Mouse (Mus musculus) megakaryocyte, embryonic 14.5 days (primary cell): ENCODE results near the gene Srebf1. TPM values are rescaled to one million over a fixed set of nuclear protein-coding genes. Genes with fewer than 3 reads are reported as not detected.
A peak's percentile ranks its signal among the peaks of the same experiment; 100 is the strongest.

Experiments used
- H3K27me3 ChIP-seq: replicated peaks from 2 replicates; pipeline ENCODE3; 2012; ENCODE audit warnings: inconsistent platforms
- H3K36me3 ChIP-seq: replicated peaks from 2 replicates; pipeline ENCODE3; 2012; ENCODE audit warnings: low read length, inconsistent platforms, mixed read lengths
- H3K4me1 ChIP-seq: 2 replicates; pipeline ENCODE4 v1.6.1; 2012; ENCODE audit warnings: inconsistent platforms
- H3K4me3 ChIP-seq: replicated peaks from 2 replicates; pipeline ENCODE3; 2012; ENCODE audit warnings: moderate library complexity, mild to moderate bottlenecking, inconsistent platforms
- H3K9me3 ChIP-seq: 2 replicates; pipeline ENCODE4 v1.6.1; 2012; ENCODE audit warnings: inconsistent platforms
- FLI1 ChIP-seq: IDR thresholded peaks from 2 replicates; pipeline ENCODE4 v1.6.1; 2012; ENCODE audit warnings: low read length, inconsistent platforms, mixed read lengths
- GATA1 ChIP-seq: IDR thresholded peaks from 3 replicates; pipeline ENCODE4 v1.6.1; 2012; ENCODE audit warnings: mixed read lengths, low read length, inconsistent platforms, borderline replicate concordance
- polyA plus RNA-seq: library from polyadenylated mRNA; stranded (reverse); fragments of >175 nt; gene quantifications from 2 replicates; pipeline ENCODE4 v1.2.3, GENCODE M21; 2012; ENCODE audit warnings: low replicate concordance; ENCODE audit not compliant: insufficient read depth

Srebf1 gene
- 138 and 188 TPM in 2 replicates for polyA plus RNA-seq

DNA sequence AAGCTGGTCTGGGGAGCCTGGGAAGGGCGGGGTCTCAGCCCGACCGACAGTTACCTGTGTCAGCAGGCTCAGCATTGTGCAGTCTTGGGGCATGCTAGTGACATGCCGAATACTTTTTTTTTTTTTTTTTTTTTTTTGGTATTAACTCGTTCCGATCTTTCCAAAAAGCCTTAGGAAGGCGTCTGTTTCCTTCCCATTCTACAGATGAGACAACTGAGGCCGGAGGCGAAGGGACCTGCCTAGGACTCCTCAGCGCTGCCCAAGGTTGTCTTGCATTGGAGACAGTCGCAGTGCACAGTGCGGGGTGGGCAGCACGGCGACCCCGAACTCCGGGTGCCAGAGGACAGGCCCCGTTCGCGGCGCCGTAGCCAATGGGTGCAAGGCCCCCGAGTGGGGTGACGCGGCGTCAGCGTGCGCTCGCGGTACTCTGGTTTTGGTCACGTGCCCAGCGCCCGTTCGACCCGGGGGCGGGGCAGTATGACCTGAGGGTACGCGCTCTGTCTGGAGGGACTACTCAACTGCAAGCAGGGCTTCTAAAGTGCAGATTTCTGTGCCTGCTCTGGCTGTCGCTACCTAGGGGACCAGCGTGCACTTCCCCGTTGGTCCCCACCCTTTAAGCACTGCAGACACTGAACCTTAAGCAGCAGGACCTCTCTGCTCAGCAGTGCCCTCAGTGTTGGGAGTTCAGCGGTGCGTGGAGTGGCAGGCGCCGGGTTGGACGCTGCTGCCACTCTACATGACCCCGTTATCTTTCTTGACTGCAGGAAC lies at the start of gene Srebf1:
Gene Srebf1, minus strand, starts transcription at position 113 of the 768 bp plus-strand sequence.
- TF ChIP-seq GATA1 (no peak), FLI1 (no peak)
- H3K4me1 ChIP-seq: peaks cover 93% of the 10 kb centered on the region
- H3K36me3 ChIP-seq: peaks cover 33% of the 10 kb centered on the region
- peak within 1 kb of the TSS; percentile 94 for H3K4me3 ChIP-seq
- H3K9me3 ChIP-seq: peaks cover 3% of the 10 kb centered on the region; the same call in 1 of the 2 replicates
- H3K27me3 ChIP-seq: no peaks in the 10 kb centered on the region

DNA sequence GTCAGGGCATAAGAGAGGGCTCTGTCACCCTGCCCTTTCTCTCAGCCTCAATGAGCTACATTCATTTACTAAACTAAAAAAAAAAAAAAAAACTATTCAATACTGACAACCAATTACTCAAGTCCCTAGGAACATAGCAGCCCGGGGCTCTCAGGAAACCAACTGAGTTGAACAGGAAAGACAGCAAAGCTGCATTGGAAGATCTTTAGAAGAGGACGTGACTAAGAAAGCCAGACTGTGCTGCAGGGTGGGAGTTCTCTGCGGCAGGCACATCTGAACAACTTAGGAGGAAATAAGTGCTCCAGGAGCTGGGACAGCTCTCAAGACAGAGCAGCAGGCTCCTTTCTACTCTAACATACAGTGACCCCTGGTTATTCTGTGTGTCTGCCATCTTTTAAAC lies 46.2 kb upstream of the Srebf1 start:
- peaks cover 58% of the 10 kb centered on the region for H3K36me3 ChIP-seq
- TF ChIP-seq FLI1: 0 out of 2 replicates have a peak, but pooled peaks have one; percentile 48
- TF ChIP-seq GATA1: no peak; the same call in 2 of the 3 replicates

DNA sequence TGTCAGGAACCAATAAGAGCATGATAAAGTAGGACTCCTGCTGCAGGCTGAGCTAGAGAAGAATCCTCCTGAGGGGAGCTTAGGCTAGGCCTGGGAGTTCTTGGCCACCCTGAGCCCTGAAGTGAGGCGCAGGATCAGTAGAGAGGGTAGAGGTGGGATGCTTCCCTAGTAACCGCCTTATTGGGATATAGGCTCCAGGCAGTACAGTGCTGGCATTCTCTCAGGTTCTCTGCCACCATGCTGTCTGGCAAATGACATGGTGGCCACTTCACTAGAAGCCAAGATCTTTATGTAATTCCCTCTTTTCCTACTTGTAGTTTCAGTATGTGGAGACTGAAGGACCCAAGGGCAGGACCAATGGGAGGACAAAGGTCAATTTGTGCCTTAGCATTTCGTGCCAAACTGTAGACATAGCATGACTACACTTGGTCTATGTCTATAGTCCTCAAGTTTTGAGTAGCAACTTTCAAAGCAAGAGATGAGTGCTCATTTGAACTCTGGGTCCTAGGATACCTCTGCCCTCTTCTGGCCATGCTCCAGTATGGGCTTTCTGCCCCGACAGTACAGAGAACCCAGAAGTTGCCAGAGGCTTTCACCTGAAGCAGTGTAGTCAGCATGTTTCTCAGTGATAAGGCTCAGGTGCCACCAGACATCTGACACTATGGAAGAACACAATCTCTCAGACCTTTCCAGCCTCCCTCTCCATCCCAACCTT lies 43.0 kb upstream of the Srebf1 start:
- TF ChIP-seq FLI1 (no peak), GATA1 (no peak)
- H3K36me3 ChIP-seq: peaks cover 64% of the 10 kb centered on the region
- no peaks in the 10 kb centered on the region for H3K9me3 ChIP-seq
- peaks cover 93% of the 10 kb centered on the region for H3K4me1 ChIP-seq
- no peaks in the 10 kb centered on the region for H3K27me3 ChIP-seq
- peak overlapping the region; percentile 12 for H3K4me3 ChIP-seq

More for the DNA sequence above, 46.2 kb upstream of the Srebf1 start:
- Histone ChIP-seq H3K4me3 (peak overlapping the region; percentile 84), H3K27me3 (no peaks in the 10 kb centered on the region), H3K4me1 (peaks cover 96% of the 10 kb centered on the region), H3K9me3 (no peaks in the 10 kb centered on the region)

DNA sequence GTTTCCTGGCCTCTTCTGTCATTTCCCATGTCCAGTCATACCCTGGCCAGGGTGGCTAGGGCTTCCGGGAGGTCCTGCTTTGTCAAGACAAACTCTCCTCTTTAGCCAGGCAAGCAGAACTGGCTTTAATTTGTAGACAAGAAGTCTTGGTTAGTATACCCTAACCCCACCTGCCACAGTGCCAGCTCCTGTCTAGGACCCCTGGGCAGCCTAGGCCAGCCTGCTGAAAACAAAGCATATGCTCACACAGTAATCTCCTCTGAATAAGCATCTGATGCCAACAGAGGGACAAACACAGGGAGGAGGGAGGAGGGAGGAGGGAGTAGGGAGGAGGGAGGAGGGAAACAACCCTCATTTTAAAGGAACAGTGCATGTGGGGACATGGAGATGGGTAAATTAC lies 42.3 kb upstream of the Srebf1 start:
- Histone ChIP-seq H3K36me3 (peaks cover 61% of the 10 kb centered on the region), H3K27me3 (no peaks in the 10 kb centered on the region), H3K4me1 (peaks cover 88% of the 10 kb centered on the region), H3K4me3 (peak overlapping the region; percentile 59), H3K9me3 (no peaks in the 10 kb centered on the region)
- no peak for TF ChIP-seq FLI1
- no peak for TF ChIP-seq GATA1

DNA sequence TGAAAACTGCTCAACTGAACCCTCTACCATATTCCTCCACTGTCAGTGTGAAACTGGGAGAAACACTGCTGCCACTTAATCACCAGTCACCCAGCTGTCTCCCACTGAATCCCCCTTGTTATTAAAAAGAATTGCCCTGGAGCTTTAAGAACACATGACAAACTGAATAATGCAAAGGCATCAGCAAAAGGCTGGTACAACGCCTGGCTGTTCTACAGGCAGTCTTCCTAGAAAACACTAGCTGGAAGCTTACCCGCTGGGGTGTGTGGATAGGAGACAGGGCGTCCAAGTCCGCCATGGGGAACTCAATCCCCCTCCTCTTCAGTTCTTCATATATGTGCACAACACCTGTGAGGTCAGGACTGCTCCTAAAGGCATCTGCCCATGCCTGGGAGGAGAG lies 40.0 kb upstream of the Srebf1 start:
- Histone ChIP-seq H3K36me3 (peaks cover 75% of the 10 kb centered on the region), H3K9me3 (no peaks in the 10 kb centered on the region), H3K4me3 (no peak overlapping the region), H3K27me3 (no peaks in the 10 kb centered on the region), H3K4me1 (peaks cover 88% of the 10 kb centered on the region)
- no peak for TF ChIP-seq GATA1
- TF ChIP-seq FLI1: no peak

DNA sequence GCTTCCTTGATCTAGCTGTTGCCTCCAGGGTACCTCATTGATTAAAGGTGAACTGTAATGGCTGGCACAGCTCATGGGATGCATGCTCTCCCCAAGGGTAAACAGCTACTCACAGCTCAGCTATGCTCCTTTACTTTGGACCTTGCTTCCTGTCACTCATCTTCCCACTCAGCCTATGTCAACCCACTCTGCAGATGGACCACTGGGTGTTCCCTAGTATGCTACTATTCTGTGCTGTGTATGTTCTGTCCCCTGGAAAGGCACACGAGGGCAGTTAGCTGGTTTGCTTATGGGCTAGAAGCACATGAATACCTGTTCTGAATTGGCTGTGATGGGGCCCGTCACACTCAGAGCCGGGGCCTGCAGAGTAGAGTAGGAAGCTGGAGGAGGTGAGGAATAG lies 38.4 kb upstream of the Srebf1 start:
- H3K4me1 ChIP-seq: peaks cover 79% of the 10 kb centered on the region
- H3K9me3 ChIP-seq: no peaks in the 10 kb centered on the region
- no peaks in the 10 kb centered on the region for H3K27me3 ChIP-seq
- peaks cover 77% of the 10 kb centered on the region for H3K36me3 ChIP-seq
- no peak for TF ChIP-seq GATA1
- H3K4me3 ChIP-seq: no peak overlapping the region

DNA sequence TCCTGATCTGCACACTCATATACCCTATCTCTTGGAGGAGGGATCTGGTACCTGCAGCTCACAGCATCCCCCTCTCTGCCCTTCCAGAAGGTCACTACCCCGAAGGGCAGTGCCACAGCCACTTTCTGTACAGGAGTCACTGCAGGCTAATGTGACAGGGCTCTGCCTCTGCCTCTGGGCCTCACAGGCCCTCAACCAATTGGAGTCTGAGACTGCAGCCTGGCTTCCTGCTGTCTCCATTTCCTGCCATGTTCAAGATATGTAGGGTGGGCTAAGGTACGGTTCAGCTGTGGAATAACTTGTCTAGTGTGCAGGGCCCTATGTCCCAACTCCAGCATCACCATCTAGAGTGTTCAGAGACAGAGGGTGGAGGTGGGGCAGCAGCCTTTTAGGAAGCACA lies 35.3 kb upstream of the Srebf1 start:
- Histone ChIP-seq H3K27me3 (no peaks in the 10 kb centered on the region), H3K9me3 (no peaks in the 10 kb centered on the region), H3K36me3 (peaks cover 94% of the 10 kb centered on the region), H3K4me1 (peaks cover 69% of the 10 kb centered on the region), H3K4me3 (no peak overlapping the region)
- no peak for TF ChIP-seq GATA1
- no peak for TF ChIP-seq FLI1

DNA sequence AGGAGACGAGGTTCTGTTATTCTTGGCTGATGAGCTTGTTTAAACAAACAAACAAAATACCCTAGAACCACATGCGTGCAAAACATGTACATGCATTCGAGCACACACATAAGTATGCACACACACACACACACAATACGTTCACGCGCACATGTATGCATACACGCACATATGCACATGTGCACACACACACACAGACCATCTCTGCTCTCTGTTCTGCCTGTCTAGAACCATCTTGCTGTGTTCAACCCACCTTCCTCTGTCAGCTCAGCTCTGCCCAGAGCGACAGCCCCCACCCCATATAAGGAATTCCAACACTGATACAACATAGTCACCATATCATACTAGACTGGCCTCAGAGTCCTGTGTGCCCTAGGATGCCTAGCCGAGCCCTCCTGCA lies 34.3 kb upstream of the Srebf1 start:
- TF ChIP-seq FLI1 (no peak), GATA1 (no peak)
- peak overlapping the region; percentile 62 for H3K4me3 ChIP-seq
- H3K4me1 ChIP-seq: peaks cover 72% of the 10 kb centered on the region
- no peaks in the 10 kb centered on the region for H3K9me3 ChIP-seq
- no peaks in the 10 kb centered on the region for H3K27me3 ChIP-seq
- peaks cover 92% of the 10 kb centered on the region for H3K36me3 ChIP-seq

DNA sequence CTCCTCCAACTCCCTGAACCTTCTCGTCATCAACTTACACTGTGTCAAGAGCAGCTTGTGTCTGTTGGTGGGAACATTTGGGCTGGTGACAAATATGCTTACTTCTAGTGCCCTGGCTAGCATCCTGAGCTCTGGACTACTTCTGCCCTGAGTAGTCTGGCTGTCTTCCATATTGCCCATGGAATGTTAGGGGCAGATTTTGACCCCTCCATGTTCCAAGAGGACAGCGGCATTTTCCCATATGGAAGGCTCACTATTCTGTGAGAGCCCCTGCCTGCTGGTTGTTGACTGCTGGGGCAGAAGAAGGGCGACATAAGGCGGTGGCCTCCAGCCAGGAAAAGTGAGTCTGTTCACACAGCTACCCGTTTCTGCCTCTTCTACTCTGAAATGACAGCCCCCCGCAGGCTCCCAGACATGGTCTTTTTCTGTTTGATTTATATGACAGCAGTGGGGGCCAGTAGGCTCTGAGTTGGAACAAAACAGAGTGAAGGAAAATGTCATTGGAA lies 33.8 kb upstream of the Srebf1 start:
- no peak for TF ChIP-seq FLI1
- no peak for TF ChIP-seq GATA1
- Histone ChIP-seq H3K4me1 (peaks cover 75% of the 10 kb centered on the region), H3K36me3 (peaks cover 90% of the 10 kb centered on the region), H3K4me3 (no peak overlapping the region), H3K9me3 (no peaks in the 10 kb centered on the region), H3K27me3 (no peaks in the 10 kb centered on the region)

DNA sequence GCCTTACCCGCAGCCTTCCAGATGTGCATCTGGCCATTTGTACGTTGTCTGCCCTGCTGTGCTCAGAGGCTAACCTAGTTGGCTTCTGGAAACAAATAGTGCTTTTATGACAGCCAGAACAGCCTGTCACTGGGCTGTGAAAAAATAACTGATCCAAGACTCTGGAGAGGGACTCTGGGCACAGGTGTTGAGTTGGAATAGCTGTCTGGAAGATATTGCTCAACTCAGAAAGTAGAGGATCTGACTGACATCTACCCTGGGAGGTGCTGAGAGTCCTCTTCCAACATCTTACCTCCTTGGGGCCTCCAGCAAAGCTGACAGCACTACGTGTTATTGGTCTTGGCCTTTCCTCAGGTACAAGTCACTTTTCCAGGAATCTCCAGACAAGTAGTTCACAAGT lies 33.3 kb upstream of the Srebf1 start:
- Histone ChIP-seq H3K4me3 (no peak overlapping the region), H3K36me3 (peaks cover 90% of the 10 kb centered on the region), H3K27me3 (no peaks in the 10 kb centered on the region), H3K4me1 (peaks cover 73% of the 10 kb centered on the region), H3K9me3 (no peaks in the 10 kb centered on the region)
- TF ChIP-seq GATA1 (no peak), FLI1 (no peak)
